Mouse (Mus musculus) natural killer cell, adult 2 months (primary cell): ENCODE data around the gene Ifnar2.
"Not testable (repeated sequence)": the region's sequence is repeated elsewhere in the genome, so short reads cannot be mapped to it uniquely, and the experiment has no call there.

ENCODE experiments used
- DNase-seq, 2 experiments: peaks; one replicate each; pipeline ENCODE4 v3.0.0; 2022; ENCODE audit warnings: low spot score in 2 of 2

Ifnar2 gene

GRCm38 (mm10) chr16:91426586-91426985 lies 54.0 kb downstream of the Ifnar2 start:
- no peak for DNase-seq

- no peak for DNase-seq
Measured at GRCm38 (mm10) chr16:91427461-91427860, 54.9 kb downstream of the Ifnar2 start.

GRCm38 (mm10) chr16:91428259-91428865 lies 55.8 kb downstream of the Ifnar2 start:
- DNase-seq: no peak

GRCm38 (mm10) chr16:91432720-91433328 lies 60.2 kb downstream of the Ifnar2 start:
- no peak for DNase-seq

- peak; percentile 43 to 51 for DNase-seq
Measured at GRCm38 (mm10) chr16:91433329-91433933, 60.8 kb downstream of the Ifnar2 start.

- DNase-seq: no peak
Measured at GRCm38 (mm10) chr16:91434119-91434518, 61.5 kb downstream of the Ifnar2 start.

- DNase-seq: no peak
Measured at GRCm38 (mm10) chr16:91438081-91438480, 65.5 kb downstream of the Ifnar2 start.

GRCm38 (mm10) chr16:91438599-91438998 lies 66.0 kb downstream of the Ifnar2 start:
- not testable (repeated sequence) for DNase-seq

- DNase-seq: no peak
Measured at GRCm38 (mm10) chr16:91441366-91441765, 68.8 kb downstream of the Ifnar2 start.

- no peak for DNase-seq
Measured at GRCm38 (mm10) chr16:91441811-91442240, 69.2 kb downstream of the Ifnar2 start.

GRCm38 (mm10) chr16:91442446-91442845 lies 69.9 kb downstream of the Ifnar2 start:
- peak; percentile 54 to 65 for DNase-seq

GRCm38 (mm10) chr16:91443211-91443611 lies 70.6 kb downstream of the Ifnar2 start:
- DNase-seq: no peak

- DNase-seq: no peak
Measured at GRCm38 (mm10) chr16:91444847-91445246, 72.3 kb downstream of the Ifnar2 start.

GRCm38 (mm10) chr16:91445566-91445965 lies 73.0 kb downstream of the Ifnar2 start:
- DNase-seq: peak; percentile 70 to 74

GRCm38 (mm10) chr16:91446778-91447511 lies 74.4 kb downstream of the Ifnar2 start:
- peak in 1 of 2 experiments; percentile 51 for DNase-seq

GRCm38 (mm10) chr16:91447512-91447900 lies 74.9 kb downstream of the Ifnar2 start:
- DNase-seq: no peak

- no peak for DNase-seq
Measured at GRCm38 (mm10) chr16:91448088-91448487, 75.5 kb downstream of the Ifnar2 start.

- DNase-seq: no peak
Measured at GRCm38 (mm10) chr16:91448895-91449294, 76.3 kb downstream of the Ifnar2 start.

- DNase-seq: no peak
Measured at GRCm38 (mm10) chr16:91450137-91451064, 77.8 kb downstream of the Ifnar2 start.

GRCm38 (mm10) chr16:91451949-91452348 lies 79.4 kb downstream of the Ifnar2 start:
- peak in 1 of 2 experiments; percentile 59 for DNase-seq

- DNase-seq: no peak
Measured at GRCm38 (mm10) chr16:91452363-91452896, 79.8 kb downstream of the Ifnar2 start.
